Comparison of ENCODE assay signal across 18 mouse cellular contexts in genomic region chr1:25420701-25421100, GRCm38 (mm10).
"Had no signal": no experiment of that assay in that cellular context is flagged by ENCODE, and none has a peak within 500 bp of the region (broad histone marks: within the 10 kb centered on the region; RNA-seq: fewer than 3 reads in every experiment).

No protein-coding gene starts in this region.

- DNase-seq: kidney, adult 8-10 months; kidney, postnatal 14 days; kidney, postnatal 4 days; left cerebral cortex, postnatal 4 days; liver, postnatal 0 days; lung, postnatal 10 days; lung, postnatal 4 days; thymus, adult 18-20 months; thymus, postnatal 36 days had no signal

- H3K9ac ChIP-seq: kidney, embryonic 15.5 days; limb, embryonic 12.5 days; limb, embryonic 15.5 days; liver, embryonic 14.5 days; liver, postnatal 0 days; lung, embryonic 15.5 days; midbrain, embryonic 12.5 days; neural tube, embryonic 12.5 days; neural tube, embryonic 15.5 days had no signal

- H3K9me3 ChIP-seq: kidney, embryonic 15.5 days; limb, embryonic 12.5 days; limb, embryonic 15.5 days; lung, embryonic 15.5 days; midbrain, embryonic 12.5 days; neural tube, embryonic 12.5 days; neural tube, embryonic 15.5 days had no signal

- H3K36me3 ChIP-seq: kidney, embryonic 15.5 days; limb, embryonic 12.5 days; limb, embryonic 15.5 days; lung, embryonic 15.5 days; midbrain, embryonic 12.5 days; neural tube, embryonic 12.5 days; neural tube, embryonic 15.5 days had no signal

- ATAC-seq: liver, postnatal 0 days had no signal

- H3K4me3 ChIP-seq: kidney, embryonic 15.5 days; limb, embryonic 12.5 days; limb, embryonic 15.5 days; lung, embryonic 15.5 days; midbrain, embryonic 12.5 days; neural tube, embryonic 12.5 days; neural tube, embryonic 15.5 days had no signal

- H3K27ac ChIP-seq: kidney, embryonic 15.5 days; limb, embryonic 12.5 days; limb, embryonic 15.5 days; liver, embryonic 14.5 days; lung, embryonic 15.5 days; midbrain, embryonic 12.5 days; neural tube, embryonic 12.5 days; neural tube, embryonic 15.5 days had no signal

- H3K27me3 ChIP-seq: kidney, embryonic 15.5 days; limb, embryonic 12.5 days; limb, embryonic 15.5 days; lung, embryonic 15.5 days; midbrain, embryonic 12.5 days; neural tube, embryonic 12.5 days; neural tube, embryonic 15.5 days had no signal

- H3K4me1 ChIP-seq: kidney, embryonic 15.5 days; limb, embryonic 12.5 days; limb, embryonic 15.5 days; lung, embryonic 15.5 days; midbrain, embryonic 12.5 days; neural tube, embryonic 12.5 days; neural tube, embryonic 15.5 days had no signal

- H3K4me2 ChIP-seq: kidney, embryonic 15.5 days; limb, embryonic 12.5 days; limb, embryonic 15.5 days; liver, embryonic 11.5 days; lung, embryonic 15.5 days; midbrain, embryonic 12.5 days; neural tube, embryonic 12.5 days; neural tube, embryonic 15.5 days had no signal
